Mouse (Mus musculus): ENCODE measurements around the gene Rcn1. TPM values are rescaled to one million over a fixed set of nuclear protein-coding genes. Genes with fewer than 3 reads are reported as not detected.

The Rcn1 gene
- polyA plus RNA-seq (2014; fragmentation: Illumina TruSeq; extraction: RNeasy Lipid Tissue Mini Kit (QIAGEN cat#74804); ENCODE audit: insufficient read depth, low read depth, low replicate concordance), result 40.9 TPM

DNA sequence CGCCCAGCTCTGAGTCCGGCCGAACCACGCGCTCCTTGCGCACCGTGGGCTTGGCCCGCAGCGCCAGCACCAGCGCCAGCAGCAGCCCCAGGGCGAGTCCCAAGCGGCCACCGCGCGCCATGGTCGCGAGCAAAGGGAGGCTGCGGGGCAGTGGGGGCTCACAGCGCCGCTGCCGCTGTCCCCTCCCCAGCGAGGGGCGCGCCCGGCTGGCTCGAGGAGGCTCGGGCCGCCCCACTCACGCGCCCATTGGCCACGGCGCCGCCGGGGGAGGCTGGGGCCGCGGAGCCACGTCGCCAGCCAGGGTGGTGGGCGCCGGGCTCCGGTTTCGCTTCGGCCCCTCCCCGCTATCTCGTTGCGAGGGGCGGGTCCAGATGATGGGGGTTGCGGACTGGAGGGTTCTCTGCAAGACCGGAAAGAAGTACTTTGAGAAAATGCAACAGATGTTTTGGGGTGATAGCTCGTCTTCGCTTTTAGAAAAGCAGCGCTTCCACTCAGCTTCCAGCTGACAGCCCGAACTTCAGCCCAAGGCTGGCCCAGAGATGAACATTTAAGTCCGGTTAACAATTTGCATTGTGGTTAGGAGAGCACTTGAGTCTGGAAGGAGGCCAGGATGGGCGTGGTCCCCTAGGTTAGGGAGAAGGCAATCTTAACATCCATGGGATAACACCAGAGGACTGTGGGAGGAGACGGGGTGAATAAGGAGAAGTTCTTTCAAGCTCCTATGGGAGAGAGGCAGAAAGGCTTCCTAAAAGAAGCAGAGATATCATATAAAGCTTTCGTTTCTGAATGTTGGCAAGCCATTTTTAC lies at the start of gene Rcn1:
Gene Rcn1 (minus strand): TSS at position 235 of the 807 bp plus-strand sequence.

Other genes with a start within 250 kb of the Rcn1 start
- not detected for gene Them7, start 175.0 kb downstream of the Rcn1 start, polyA plus RNA-seq (2014; fragmentation: Illumina TruSeq; extraction: RNeasy Lipid Tissue Mini Kit (QIAGEN cat#74804); ENCODE audit: insufficient read depth, low read depth, low replicate concordance)

Measured in lung, adult 10 weeks (tissue).